Mouse (Mus musculus): ENCODE data around the gene Chaf1a.

Gene Chaf1a

DNA sequence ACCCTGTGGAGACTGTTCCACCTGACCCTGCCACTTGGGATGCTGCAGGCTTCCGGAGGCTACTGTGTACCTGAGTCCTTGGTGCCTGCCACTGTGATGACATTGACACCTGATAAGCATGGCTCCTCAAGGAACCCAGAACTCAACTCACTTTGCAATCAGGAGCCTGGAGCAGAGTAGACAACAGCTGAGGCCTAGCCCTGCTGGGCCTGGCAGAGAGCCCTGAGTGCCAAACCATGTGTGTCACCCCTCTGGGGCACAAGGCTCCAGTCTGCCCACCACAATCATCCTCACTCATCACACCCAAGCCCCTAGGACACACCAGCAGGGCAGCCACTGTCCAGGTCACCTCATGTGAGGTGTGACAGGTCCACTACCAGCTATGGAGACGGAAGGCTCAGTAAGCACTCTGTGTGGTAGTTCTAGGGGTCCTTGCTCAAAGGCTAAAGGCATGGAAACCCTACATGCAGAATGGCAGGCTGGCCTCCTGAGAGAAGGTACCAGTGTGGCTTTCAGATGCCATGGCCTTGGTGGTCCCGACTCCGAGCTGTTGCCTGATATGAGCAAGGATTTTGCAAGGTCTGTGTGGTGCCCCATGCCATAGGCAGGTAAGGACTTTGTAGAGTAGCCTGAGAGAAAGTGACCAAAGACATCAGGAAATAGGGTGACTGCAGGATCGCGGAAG, 19.7 kb upstream of the Chaf1a start:
- no peak for DNase-seq (ENCODE audit: low spot score)

DNA sequence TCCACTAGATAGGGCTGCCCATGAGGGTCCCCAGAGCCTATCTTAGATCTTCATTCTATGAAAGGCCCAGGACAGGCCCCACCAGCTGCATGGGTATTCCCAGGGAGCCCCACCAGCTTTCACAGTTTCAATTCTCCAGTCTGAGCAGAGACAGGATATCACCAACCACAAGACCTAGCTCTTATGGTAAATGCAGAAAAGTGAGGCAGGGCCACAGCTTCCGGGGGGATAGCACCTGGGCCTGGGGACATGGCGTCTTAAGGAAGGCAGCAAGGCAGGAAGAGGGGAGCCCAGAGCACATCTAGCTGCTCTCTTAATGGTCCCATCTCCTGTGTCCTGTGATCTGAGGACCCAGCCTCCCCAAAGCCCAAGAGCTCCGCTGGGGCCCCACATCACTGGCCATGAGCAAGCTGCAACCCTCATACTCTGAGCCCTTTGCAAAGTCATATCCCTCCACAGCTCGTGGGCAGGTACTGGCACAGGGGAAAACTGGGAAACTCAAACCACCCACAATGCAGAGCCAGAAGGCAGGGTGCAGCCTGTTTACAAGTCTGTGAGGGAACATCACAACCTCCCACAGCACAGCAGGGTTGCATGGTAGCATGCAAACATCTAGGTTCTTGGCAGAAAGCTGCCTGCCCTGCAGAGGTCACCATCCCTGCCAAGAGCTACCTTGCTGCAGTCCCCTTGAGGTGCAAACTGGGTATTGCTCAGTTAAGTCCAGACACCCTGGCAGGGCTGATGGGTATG, 18.9 kb upstream of the Chaf1a start:
- DNase-seq (ENCODE audit: low spot score) = peak; percentile 77

DNA sequence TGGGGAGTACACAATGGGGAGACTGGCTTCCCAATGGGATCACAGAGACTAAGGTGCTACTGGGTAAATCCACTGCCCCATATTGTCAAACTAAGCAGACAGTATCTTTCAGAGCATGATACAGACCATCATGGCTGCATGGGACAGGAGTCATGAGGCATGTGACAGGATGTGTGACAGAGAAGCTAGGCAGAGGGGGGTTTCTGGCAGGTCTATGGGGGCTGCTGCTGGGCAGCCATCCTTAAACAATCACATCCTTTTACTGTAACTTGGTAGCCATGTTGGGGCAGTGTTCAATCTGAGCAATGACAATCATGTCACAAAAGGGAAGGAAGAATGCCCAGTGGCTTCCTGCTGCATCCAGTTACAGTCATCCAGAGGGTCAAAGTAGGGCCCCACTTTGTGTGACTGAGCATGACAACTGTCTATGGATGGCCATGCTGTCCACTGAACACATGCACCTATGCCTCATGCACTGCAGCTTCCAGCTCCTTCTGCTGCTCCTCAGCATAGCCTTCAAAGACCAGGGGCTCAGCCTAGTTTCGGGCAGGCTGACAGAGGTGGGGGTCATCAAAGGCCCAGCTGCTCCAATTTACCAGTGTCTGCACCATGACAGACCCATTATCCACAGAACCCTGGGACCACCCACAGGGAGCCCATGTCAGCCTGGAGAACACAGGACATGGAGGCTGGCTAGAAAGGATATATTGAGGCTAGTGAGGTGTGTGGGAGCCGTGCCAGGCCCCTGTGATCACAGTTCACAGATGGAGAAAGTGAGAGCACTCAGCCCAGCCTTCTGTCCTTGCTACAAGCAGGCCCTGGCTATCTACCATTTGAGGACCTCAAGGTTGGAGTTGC, 17.9 kb upstream of the Chaf1a start:
- DNase-seq (ENCODE audit: low spot score) = no peak

- no peak for DNase-seq (ENCODE audit: low spot score)
Observed at GRCm38 (mm10) chr17:56022989-56023290, 17.3 kb upstream of the Chaf1a start.

DNA sequence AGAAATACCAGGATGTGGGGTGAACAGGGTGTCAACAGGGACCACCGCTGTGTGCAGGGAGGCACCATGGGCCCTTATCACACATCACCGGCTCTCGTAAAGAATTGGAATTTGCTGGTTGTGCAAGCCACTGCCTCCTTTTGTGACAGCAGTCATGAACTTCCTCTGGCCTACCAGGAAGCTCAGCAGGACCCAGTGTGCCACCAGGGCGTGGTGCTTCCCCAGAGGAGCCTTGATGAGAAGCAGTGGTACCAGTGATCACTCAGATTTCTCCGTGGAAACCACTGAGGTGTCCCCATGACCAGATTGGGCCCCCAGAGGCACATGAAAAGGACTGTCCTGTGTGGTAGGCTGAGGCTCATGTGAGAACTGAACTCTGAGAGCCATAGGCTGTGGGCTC, 16.9 kb upstream of the Chaf1a start:
- no peak for DNase-seq (ENCODE audit: low spot score)

GRCm38 (mm10) chr17:56024476-56024875, 15.8 kb upstream of the Chaf1a start:
- DNase-seq (ENCODE audit: low spot score) = peak; percentile 4

GRCm38 (mm10) chr17:56024931-56025330, 15.3 kb upstream of the Chaf1a start:
- DNase-seq (ENCODE audit: low spot score) = peak; percentile 4

DNA sequence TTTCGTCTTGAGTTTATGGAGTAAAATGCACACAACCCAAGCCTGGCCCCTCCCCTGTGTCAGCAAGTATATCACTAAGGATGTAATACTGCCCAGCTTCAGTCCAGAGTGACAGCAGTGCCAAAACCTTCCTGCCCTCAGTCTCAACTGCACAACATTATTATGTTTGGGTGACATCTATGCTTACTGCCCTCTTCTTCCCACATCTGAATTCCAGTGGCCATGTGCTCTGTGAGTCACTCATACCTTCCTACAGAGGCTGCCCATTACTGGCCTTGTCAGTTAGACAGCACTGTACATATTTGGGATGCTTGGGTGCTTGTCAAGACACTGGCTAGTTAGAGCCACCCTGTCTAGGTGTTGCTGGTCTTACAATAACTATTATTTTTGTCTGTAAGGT, 13.9 kb upstream of the Chaf1a start:
- DNase-seq (ENCODE audit: low spot score) = no peak

DNA sequence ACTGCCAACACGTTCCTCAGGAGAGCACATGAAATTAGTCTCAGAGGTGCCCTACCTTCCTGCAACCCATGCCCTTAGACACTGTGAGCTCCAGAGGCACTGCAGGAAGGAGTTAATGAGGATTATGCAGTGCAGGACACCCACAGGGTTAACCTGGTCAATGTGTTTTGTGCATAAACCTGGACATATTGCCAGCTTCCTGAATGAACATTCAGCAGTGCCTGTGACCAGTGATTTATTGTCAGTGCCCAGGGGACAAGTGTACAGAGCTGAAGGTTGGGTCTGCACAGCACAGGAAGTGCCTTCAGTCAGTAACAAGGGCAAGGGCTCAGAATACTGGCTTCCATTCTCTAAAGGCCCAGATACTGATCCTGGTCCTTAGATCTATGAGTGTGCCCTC, 13.4 kb upstream of the Chaf1a start:
- DNase-seq (ENCODE audit: low spot score) = no peak

- no peak for DNase-seq (ENCODE audit: low spot score)
Observed at GRCm38 (mm10) chr17:56027801-56028441, 12.3 kb upstream of the Chaf1a start.

DNA sequence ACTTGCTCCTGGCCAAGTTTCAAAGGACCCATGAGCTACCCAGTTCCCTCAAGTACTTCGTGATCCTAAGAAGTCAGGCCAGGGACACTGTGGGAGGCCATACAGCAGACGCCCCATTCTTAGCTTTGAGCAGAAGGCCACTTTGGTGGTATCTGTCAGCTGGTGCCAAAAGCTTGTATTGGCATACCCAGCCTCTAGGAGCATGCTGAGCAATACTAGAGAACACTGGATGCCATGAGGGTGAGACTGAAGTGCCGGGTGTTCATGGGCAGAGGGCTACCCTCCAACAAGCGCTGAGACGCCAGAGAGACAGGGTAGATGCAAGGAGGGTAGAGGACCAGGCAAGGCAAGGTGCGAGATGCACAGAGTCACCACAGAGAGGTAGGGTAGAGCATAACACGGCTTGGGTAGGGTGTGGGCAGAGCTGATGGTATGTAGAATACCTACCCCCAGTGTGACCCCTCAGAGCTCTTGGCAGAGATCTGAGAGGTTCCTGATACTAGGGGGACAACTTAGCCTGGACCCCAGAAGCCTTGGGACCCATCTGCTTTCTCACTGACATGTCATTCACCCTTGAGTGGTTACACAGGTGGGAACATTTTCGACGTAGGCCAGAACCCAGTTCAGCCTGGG, 9.9 kb upstream of the Chaf1a start:
- no peak for DNase-seq (ENCODE audit: low spot score)

- no peak for DNase-seq (ENCODE audit: low spot score)
Observed at GRCm38 (mm10) chr17:56030919-56031318, 9.3 kb upstream of the Chaf1a start.

GRCm38 (mm10) chr17:56031431-56031830, 8.8 kb upstream of the Chaf1a start:
- DNase-seq (ENCODE audit: low spot score) = no peak

DNA sequence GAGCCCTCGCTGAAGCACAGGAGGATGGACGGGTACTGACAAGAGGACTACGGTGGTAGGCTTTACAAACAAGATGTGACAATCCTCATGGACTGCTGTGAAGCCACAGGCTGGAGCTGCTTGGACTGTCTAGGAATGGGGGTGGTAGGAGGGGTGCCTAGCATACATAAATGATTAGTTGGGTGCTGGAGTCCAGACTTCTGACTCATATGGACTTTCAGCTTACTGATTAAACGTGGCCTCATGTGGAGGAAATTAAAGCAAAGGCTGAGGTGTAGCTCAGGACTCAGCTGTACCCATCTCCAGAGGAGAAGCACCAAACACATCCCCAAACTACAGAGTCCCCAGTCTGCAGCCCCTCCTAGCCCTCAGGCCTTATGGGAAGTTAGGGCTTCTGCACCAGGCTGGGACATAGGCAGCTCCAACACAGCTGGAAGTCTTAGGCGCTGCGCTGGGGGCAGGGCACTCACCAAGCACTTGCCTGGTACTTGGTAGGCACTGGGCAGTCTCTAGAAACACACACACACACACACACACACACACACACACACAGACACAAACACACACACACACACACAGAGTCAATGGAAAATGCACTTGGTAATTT, 8.0 kb upstream of the Chaf1a start:
- no peak for DNase-seq (ENCODE audit: low spot score)

- no peak for DNase-seq (ENCODE audit: low spot score)
Observed at GRCm38 (mm10) chr17:56032831-56033230, 7.4 kb upstream of the Chaf1a start.

DNA sequence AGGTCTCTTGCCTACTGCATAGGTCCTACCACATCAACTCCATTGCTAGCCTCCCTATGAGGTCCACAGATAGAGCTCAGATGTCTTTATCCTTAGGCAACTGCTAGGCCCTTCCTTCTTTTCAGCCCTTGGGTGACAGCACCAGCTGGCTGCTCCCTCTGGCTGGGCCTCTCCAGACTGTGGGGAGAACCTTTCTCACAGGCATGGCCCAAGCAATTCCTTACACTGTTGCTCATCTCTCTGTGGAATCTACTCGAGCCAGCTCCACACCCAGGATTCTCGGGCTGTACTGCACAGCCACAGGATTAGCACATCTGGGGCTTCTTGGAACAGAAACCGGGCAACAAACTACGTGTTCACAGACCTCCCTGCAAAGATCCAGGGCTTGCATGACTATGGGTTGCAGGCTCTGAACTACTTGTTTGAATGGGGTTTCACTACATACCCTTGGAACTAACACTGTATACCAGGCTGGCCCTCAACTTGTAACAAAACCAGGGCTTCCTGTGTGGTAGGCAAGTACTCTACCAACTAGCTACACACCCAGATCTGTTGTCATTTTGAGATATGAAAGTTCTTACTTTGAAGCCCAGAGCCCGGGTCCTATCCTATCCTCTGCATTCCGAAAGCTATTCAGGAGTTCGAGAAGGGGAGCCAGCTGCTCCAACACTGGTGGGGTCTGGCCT, 6.1 kb upstream of the Chaf1a start:
- no peak for DNase-seq (ENCODE audit: low spot score)

- DNase-seq (ENCODE audit: low spot score) = no peak
Observed at GRCm38 (mm10) chr17:56034726-56035100, 5.5 kb upstream of the Chaf1a start.

- no peak for DNase-seq (ENCODE audit: low spot score)
Observed at GRCm38 (mm10) chr17:56035216-56035615, 5.0 kb upstream of the Chaf1a start.

GRCm38 (mm10) chr17:56036176-56036900, 3.9 kb upstream of the Chaf1a start, which contains the start of gene Sh3gl1:
TSS of gene Sh3gl1 (minus strand) at chr17:56036635.
- DNase-seq (ENCODE audit: low spot score) = peak; percentile 99

DNA sequence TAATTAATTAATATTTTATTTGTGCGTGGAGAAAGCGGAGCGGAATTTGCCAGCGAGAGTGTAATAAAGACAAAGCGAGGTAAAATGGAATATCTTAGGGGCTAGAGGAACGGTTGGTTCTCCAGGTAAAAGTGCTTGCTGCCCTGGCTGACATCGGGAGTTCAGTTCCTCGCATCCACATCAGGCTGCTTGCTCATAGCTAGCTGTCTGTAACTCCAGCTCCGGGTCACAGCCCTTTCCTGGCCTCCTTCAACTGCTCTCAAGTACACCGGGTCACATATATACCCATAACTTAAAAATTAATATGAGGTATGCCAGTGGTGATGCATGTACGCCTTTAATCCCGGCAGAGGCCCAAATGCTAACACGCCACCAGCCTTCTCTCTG, 3.3 kb upstream of the Chaf1a start:
- DNase-seq (ENCODE audit: low spot score) = no peak

Measured in layer of hippocampus, adult 11-12 months (tissue).